ENCODE assay signal across 8 mouse cellular contexts in the genomic region with DNA sequence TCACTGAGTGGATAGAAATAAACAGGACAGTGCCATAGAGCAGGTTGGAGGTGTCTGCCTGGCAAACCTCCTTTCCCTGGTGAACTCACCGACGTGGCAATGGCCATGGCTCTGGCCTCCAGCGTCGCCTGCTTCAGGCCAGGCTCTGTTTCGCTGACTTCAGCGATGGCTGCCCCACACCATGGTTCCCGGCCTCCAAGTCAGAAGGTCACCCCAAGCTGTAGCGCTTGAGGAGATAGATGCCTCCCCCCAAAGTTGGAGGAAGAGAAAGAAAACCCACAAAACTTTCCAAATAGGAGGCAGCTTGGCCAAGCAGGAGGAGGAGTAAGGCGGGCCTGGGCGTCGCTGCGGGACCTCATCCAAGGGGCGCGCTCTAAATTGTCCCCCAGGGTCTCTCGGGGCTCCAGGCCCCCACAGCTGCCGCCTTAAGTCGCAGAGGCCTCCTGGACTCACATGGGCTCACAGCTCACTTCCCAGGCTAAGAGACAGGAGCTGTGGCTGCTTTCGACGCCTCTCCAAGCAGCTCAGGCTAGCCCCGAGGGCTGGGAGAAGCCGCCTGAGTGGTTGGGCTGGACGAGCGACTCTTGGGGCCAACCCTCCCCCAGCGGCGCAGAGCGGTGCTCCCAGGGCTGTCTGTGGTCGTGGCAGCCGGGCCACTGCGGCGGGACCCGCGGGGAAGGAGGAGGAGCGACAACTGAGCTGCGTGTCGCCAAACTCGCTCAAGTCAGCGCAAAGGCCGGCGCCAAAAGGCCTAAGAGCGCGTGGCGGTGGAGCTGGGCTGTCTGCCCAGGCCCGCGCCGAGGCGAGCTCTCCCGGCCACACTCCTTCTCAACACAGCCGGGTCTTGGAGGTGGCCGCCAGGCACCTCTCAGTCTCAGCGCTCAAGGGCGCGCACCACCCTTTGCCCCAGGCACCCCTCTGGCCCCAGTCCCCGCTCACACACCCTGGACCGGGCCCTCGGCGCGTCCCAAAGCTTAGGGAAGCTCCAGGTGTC. TPM values are rescaled to one million over a fixed set of nuclear protein-coding genes. Genes with fewer than 3 reads are reported as not detected.
A peak's percentile ranks its signal among the peaks of the same experiment; 100 is the strongest.
DNase-seq lines count a peak whose midpoint lies in the region; ATAC-seq and TF ChIP-seq lines count a peak whose summit lies in the region.

Gene Efs, minus strand, starts transcription at position 778 of the 994 bp plus-strand sequence.

- intact Hi-C loops in heart, postnatal 10 days (cut with DNase I): loop anchor here (2.0 kb wide), 1 partner anchor 25 kb away; no protein-coding TSS in a partner anchor

- WGBS in forebrain, embryonic 14.5 days: 1% methylated on average over 57 of the region's 57 CpGs

- peak within 1 kb of the TSS; percentile 93 for H3K4me2 ChIP-seq in forebrain, embryonic 14.5 days (ENCODE audit: low read length)

- in situ Hi-C loops in ES-E14 (cut with MboI; ENCODE audit: low sequenced_read_pairs in 2 of 2, unreplicated experiment in 2 of 2): no loop called here

- peak; percentile 45 for ATAC-seq in forebrain, embryonic 14.5 days
- no peak for ATAC-seq in CD4-positive, CD25-positive, alpha-beta regulatory T cell, adult 4 months

- H3K27me3 ChIP-seq in forebrain, embryonic 14.5 days (replicated peaks; ENCODE audit: control insufficient read depth, insufficient read depth, low read length): no peaks in the 10 kb centered on the region

- no peaks in the 10 kb centered on the region for H3K9me3 ChIP-seq in ES-E14 (ENCODE audit: control insufficient read depth, insufficient read depth, low read depth, low read length)
- H3K9me3 ChIP-seq in forebrain, embryonic 14.5 days (replicated peaks; ENCODE audit: control insufficient read depth, low read length): peaks cover 12% of the 10 kb centered on the region

- peaks cover 13 to 18% of the 10 kb centered on the region in 2 experiments; a peak in 3 of 4 replicates for H3K4me1 ChIP-seq in ES-E14 (ENCODE audit: control insufficient read depth in 2 of 2, insufficient read depth in 2 of 2, low read length in 2 of 2, poor library complexity in 1 of 2)
- peaks cover 22% of the 10 kb centered on the region for H3K4me1 ChIP-seq in forebrain, embryonic 14.5 days (ENCODE audit: control insufficient read depth, insufficient read depth, low read length)

- H3K27ac ChIP-seq in ES-E14 (ENCODE audit: insufficient read depth, low read depth, low read length, poor library complexity, severe bottlenecking): peak within 1 kb of the TSS; percentile 70
- H3K27ac ChIP-seq in forebrain, embryonic 14.5 days (ENCODE audit: low read depth, low read length): peak within 1 kb of the TSS; percentile 97

- H3K4me3 ChIP-seq in ES-E14 (ENCODE audit: insufficient read depth in 1 of 2, low read depth in 1 of 2, low read length in 2 of 2, poor library complexity in 1 of 2, severe bottlenecking in 1 of 2): peak within 1 kb of the TSS; percentile 81 to 83
- peak within 1 kb of the TSS; percentile 47 for H3K4me3 ChIP-seq in forebrain, embryonic 14.5 days (ENCODE audit: low read depth, low read length)

- DNase-seq in ES-E14 (ENCODE audit: low read depth, low spot score): peak; percentile 28
- DNase-seq in cerebellum, adult 11-12 months: peak; percentile 46
- peak; percentile 65 for DNase-seq in forebrain, embryonic 14.5 days (ENCODE audit: low spot score)
- DNase-seq in heart, postnatal 10 days: peak; percentile 77
- DNase-seq in kidney, postnatal 36 days: peak; percentile 33 to 73
- DNase-seq in lung, postnatal 10 days: peak; percentile 81
- peak; percentile 65 to 71 for DNase-seq in right cerebral cortex, postnatal 10 days (ENCODE audit: low spot score in 2 of 2)

- peaks cover 6% of the 10 kb centered on the region; the same call in 1 of the 2 replicates for H3K36me3 ChIP-seq in ES-E14 (ENCODE audit: control insufficient read depth, insufficient read depth, low read length, poor library complexity, severe bottlenecking)
- peaks cover 2% of the 10 kb centered on the region for H3K36me3 ChIP-seq in forebrain, embryonic 14.5 days (ENCODE audit: control insufficient read depth, insufficient read depth, low read length)

- H3K9ac ChIP-seq in ES-E14 (ENCODE audit: insufficient read depth, low read depth, low read length, poor library complexity, severe bottlenecking): peak within 1 kb of the TSS; percentile 90
- peak within 1 kb of the TSS; percentile 87 for H3K9ac ChIP-seq in forebrain, embryonic 14.5 days (ENCODE audit: low read length)

TF ChIP-seq in ES-E14, 5 proteins besides CTCF, POLR2A, EP300 and RAD21:
- TF ChIP-seq ZC3H11A (IDR thresholded peaks at IDR 0.05; ENCODE audit: borderline replicate concordance, low read depth, low read length) (no peak), HCFC1 (IDR thresholded peaks at IDR 0.05; ENCODE audit: borderline replicate concordance, insufficient read depth, low read length) (no peak), MAFK (IDR thresholded peaks at IDR 0.05; ENCODE audit: insufficient read depth, low read depth, low read length) (no peak), ZNF384 (IDR thresholded peaks at IDR 0.05; ENCODE audit: low read depth, low read length) (no peak), CHD2 (IDR thresholded peaks at IDR 0.05; ENCODE audit: low read depth, low read length) (no peak)

RNA-seq across cellular contexts. Expression of gene Efs, which starts in this region (rescaled TPM):
- 10.8 and 28.3 TPM in 2 replicates for total RNA-seq in ES-E14 (2012; rRNA removed)
- polyA plus RNA-seq in forebrain, embryonic 14.5 days (2014; fragmentation: Nextera tagmentation; extraction: Ambion mirVana): 26.9 and 27.7 TPM in 2 replicates
- 1 to 10 TPM; 7.4 TPM for total RNA-seq in heart, postnatal 10 days (2021)
- not detected for polyA plus RNA-seq in CD4-positive, CD25-positive, alpha-beta regulatory T cell, adult 4 months (2017; shearing (Covaris generic))

Comparison
In these comparisons a context has a peak if more than half of its experiments do, and no peak if none do; other contexts are left out.
1. RNA of gene Efs (polyA plus RNA-seq): 26.9 to 27.7 TPM in forebrain, embryonic 14.5 days; not detected in CD4-positive, CD25-positive, alpha-beta regulatory T cell, adult 4 months; every median in the first group is over 10 times any median in the second.
2. DNase-seq: peak in every context shown above with its lines; median percentile 81 in lung, postnatal 10 days; 77 in heart, postnatal 10 days; 68 in right cerebral cortex, postnatal 10 days; 65 in forebrain, embryonic 14.5 days; 53 in kidney, postnatal 36 days; 46 in cerebellum, adult 11-12 months; 28 in ES-E14.